Mouse (Mus musculus) MEL (cell line): ENCODE results near the gene Fxyd5. TPM values are rescaled to one million over a fixed set of nuclear protein-coding genes. Genes with fewer than 3 reads are reported as not detected.

ENCODE experiments used
- DNase-seq: peaks from one replicate; pipeline ENCODE4 v3.0.0; 2011; ENCODE audit warnings: low read depth, low spot score
- H3K27ac ChIP-seq: 2 replicates; pipeline ENCODE4 v1.5.1; 2012; ENCODE audit warnings: low read depth, mild to moderate bottlenecking, control low read depth, low read length, moderate library complexity; ENCODE audit not compliant: control insufficient read depth
- H3K27me3 ChIP-seq, 2 experiments: fragments of 150-350 bp in 1 of 2; sonication (generic) in 1 of 2; 2 replicates each; pipeline ENCODE4 v1.6.1; 2012; ENCODE audit warnings: low read length in 2 of 2, mild to moderate bottlenecking in 2 of 2, improper control_type of control experiment in 1 of 2, moderate library complexity in 1 of 2; ENCODE audit not compliant: insufficient read depth in 2 of 2, control insufficient read depth in 1 of 2
- H3K36me3 ChIP-seq, 2 experiments: 2 replicates each; pipeline ENCODE4 v1.6.1; 2012 to 2014; ENCODE audit warnings: low read length in 2 of 2, improper control_type of control experiment in 1 of 2, inconsistent platforms in 1 of 2, mild to moderate bottlenecking in 1 of 2; ENCODE audit not compliant: insufficient read depth in 2 of 2, control insufficient read depth in 1 of 2
- H3K4me1 ChIP-seq, 2 experiments: fragments of 150-350 bp in 1 of 2; sonication (generic) in 1 of 2; 2 replicates each; pipeline ENCODE4 v1.6.1; 2012; ENCODE audit warnings: low read length in 2 of 2, improper control_type of control experiment in 1 of 2, mild to moderate bottlenecking in 1 of 2; ENCODE audit not compliant: insufficient read depth in 2 of 2, control insufficient read depth in 1 of 2
- H3K4me3 ChIP-seq, 2 experiments: fragments of 150-350 bp in 1 of 2; sonication (generic) in 1 of 2; 2 replicates each; pipeline ENCODE4 v1.5.1; 2012; ENCODE audit warnings: low read depth in 2 of 2, low read length in 2 of 2, mild to moderate bottlenecking in 2 of 2, moderate library complexity in 2 of 2, control low read depth in 1 of 2, improper control_type of control experiment in 1 of 2; ENCODE audit not compliant: control insufficient read depth in 1 of 2, insufficient read depth in 1 of 2
- H3K79me2 ChIP-seq: 2 replicates; pipeline ENCODE4 v1.6.1; 2012; ENCODE audit warnings: mild to moderate bottlenecking, low read length, moderate library complexity; ENCODE audit not compliant: control insufficient read depth, poor library complexity, insufficient read depth
- H3K9ac ChIP-seq: 2 replicates; pipeline ENCODE4 v1.6.1; 2012; ENCODE audit warnings: low read depth, mild to moderate bottlenecking, control low read depth, low read length, moderate library complexity; ENCODE audit not compliant: control insufficient read depth, poor library complexity, severe bottlenecking
- H3K9me3 ChIP-seq: fragments of 150-350 bp; sonication (generic); replicated peaks from 2 replicates; pipeline ENCODE4 v1.6.1; 2012; ENCODE audit warnings: mild to moderate bottlenecking, low read length, improper control_type of control experiment, moderate library complexity; ENCODE audit not compliant: insufficient read depth
- CHD2 ChIP-seq: IDR thresholded peaks from 2 replicates; pipeline ENCODE4 v1.6.1; 2011; ENCODE audit warnings: low read length, improper control_type of control experiment
- CTCF ChIP-seq, 3 experiments: IDR thresholded peaks in 2 of 3; conservative IDR thresholded peaks in 1 of 3; 2 replicates each; pipeline ENCODE4 v1.5.1; 2011 to 2012; ENCODE audit warnings: low read length in 3 of 3, low read depth in 2 of 3, mild to moderate bottlenecking in 2 of 3, improper control_type of control experiment in 1 of 3, inconsistent platforms in 1 of 3, mixed read lengths in 1 of 3, moderate library complexity in 1 of 3; ENCODE audit not compliant: control insufficient read depth in 1 of 3, insufficient read depth in 1 of 3, poor library complexity in 1 of 3, severe bottlenecking in 1 of 3
- ELF1 ChIP-seq: IDR thresholded peaks from 2 replicates; pipeline ENCODE4 v1.6.1; 2014; ENCODE audit warnings: low read depth, mild to moderate bottlenecking, inconsistent platforms, low read length, improper control_type of control experiment, moderate library complexity
- GABPA ChIP-seq: IDR thresholded peaks from 2 replicates; pipeline ENCODE4 v1.6.1; 2012; ENCODE audit warnings: low read depth, mild to moderate bottlenecking, inconsistent platforms, low read length, improper control_type of control experiment, moderate library complexity
- JUND ChIP-seq: IDR thresholded peaks from 2 replicates; pipeline ENCODE4 v1.6.1; 2011; ENCODE audit warnings: low read depth, mild to moderate bottlenecking, improper control_type of control experiment, low read length
- MAZ ChIP-seq: IDR thresholded peaks from 2 replicates; pipeline ENCODE4 v1.6.1; 2012; ENCODE audit warnings: low read depth, mild to moderate bottlenecking, inconsistent platforms, low read length, improper control_type of control experiment
- MEF2A ChIP-seq: IDR thresholded peaks from 2 replicates; pipeline ENCODE4 v1.6.1; 2014; ENCODE audit warnings: low read depth, mild to moderate bottlenecking, inconsistent platforms, low read length, improper control_type of control experiment; ENCODE audit not compliant: poor library complexity, insufficient replicate concordance, severe bottlenecking; ENCODE audit errors: extremely low read depth
- POLR2AphosphoS2 ChIP-seq: IDR thresholded peaks from 2 replicates; pipeline ENCODE4 v1.6.1; 2011; ENCODE audit warnings: low read length, improper control_type of control experiment
- POLR2AphosphoS5 ChIP-seq: IDR thresholded peaks from 2 replicates; pipeline ENCODE4 v1.6.1; 2012; ENCODE audit warnings: low read depth, borderline replicate concordance, mild to moderate bottlenecking, inconsistent platforms, low read length, moderate library complexity, mixed read lengths
- RAD21 ChIP-seq: IDR thresholded peaks from 2 replicates; pipeline ENCODE4 v1.6.1; 2011; ENCODE audit warnings: mild to moderate bottlenecking, low read depth, low read length, improper control_type of control experiment
- RCOR1 ChIP-seq: IDR thresholded peaks from 2 replicates; pipeline ENCODE4 v1.6.1; 2012; ENCODE audit warnings: low read depth, mild to moderate bottlenecking, inconsistent platforms, low read length, improper control_type of control experiment
- SIN3A ChIP-seq: IDR thresholded peaks from 2 replicates; pipeline ENCODE4 v1.6.1; 2012; ENCODE audit warnings: low read length, improper control_type of control experiment, inconsistent platforms
- TAL1 ChIP-seq: IDR thresholded peaks from 2 replicates; pipeline ENCODE4 v1.6.1; 2012; ENCODE audit warnings: mild to moderate bottlenecking, inconsistent platforms, low read length, moderate library complexity, mixed read lengths
- TBP ChIP-seq: IDR thresholded peaks from 2 replicates; pipeline ENCODE4 v1.8.0; 2011; ENCODE audit warnings: low read depth, low read length, improper control_type of control experiment
- UBTF ChIP-seq: IDR thresholded peaks from 2 replicates; pipeline ENCODE4 v1.6.1; 2012; ENCODE audit warnings: low read depth, mild to moderate bottlenecking, inconsistent platforms, low read length, improper control_type of control experiment, moderate library complexity, borderline replicate concordance; ENCODE audit not compliant: insufficient read depth
- USF1 ChIP-seq: IDR thresholded peaks from 2 replicates; pipeline ENCODE4 v1.6.1; 2014; ENCODE audit warnings: low read depth, mild to moderate bottlenecking, inconsistent platforms, low read length, improper control_type of control experiment, moderate library complexity
- ZC3H11A ChIP-seq: IDR thresholded peaks from 2 replicates; pipeline ENCODE4 v1.6.1; 2012; ENCODE audit warnings: low read depth, mild to moderate bottlenecking, inconsistent platforms, low read length, improper control_type of control experiment
- ZMIZ1 ChIP-seq: IDR thresholded peaks from 2 replicates; pipeline ENCODE4 v1.6.1; 2012; ENCODE audit warnings: low read depth, mild to moderate bottlenecking, inconsistent platforms, low read length, improper control_type of control experiment, moderate library complexity
- ZNF384 ChIP-seq: IDR thresholded peaks from 2 replicates; pipeline ENCODE4 v1.6.1; 2012; ENCODE audit warnings: low read depth, mild to moderate bottlenecking, inconsistent platforms, low read length, improper control_type of control experiment
- polyA plus RNA-seq, 2 experiments: library from polyadenylated mRNA; stranded (reverse) in 1 of 2; unstranded in 1 of 2; fragments of >175 nt in 1 of 2; fragments of >200 nt in 1 of 2; gene quantifications; 2 replicates each; pipeline versions ENCODE4 v1.2.1 to v1.2.4; 2012; ENCODE audit warnings: low replicate concordance in 2 of 2, low read depth in 1 of 2; ENCODE audit not compliant: insufficient read length in 2 of 2, insufficient read depth in 1 of 2, missing spikeins in 1 of 2
- total RNA-seq: library from RNA; depleted of rRNA; stranded (reverse); fragments of 300-350 nt; gene quantifications from 2 replicates; pipeline ENCODE4 v1.2.3, GENCODE M21; 2012

The Fxyd5 gene
- total and polyA plus RNA-seq, 3 experiments = 39.4 to 57.5 TPM; not detected in 1

GRCm38 (mm10) chr7:31086175-31086755 is 44.0 kb upstream of the Fxyd5 start:
- TF ChIP-seq MEF2A = no peak
- TF ChIP-seq RAD21 = no peak
- no peak for TF ChIP-seq CTCF (IDR thresholded peaks at IDR 0.05 in 2 of 3, conservative IDR thresholded peaks at IDR 0.05 in 1 of 3; ENCODE audit: control insufficient read depth in 1 of 3, insufficient read depth in 1 of 3, low read depth in 2 of 3, low read length in 3 of 3, poor library complexity in 1 of 3, severe bottlenecking in 1 of 3)
- no peak for TF ChIP-seq SIN3A
- TF ChIP-seq TBP = no peak
- TF ChIP-seq RCOR1 = no peak
- TF ChIP-seq USF1 = no peak
- no peak for TF ChIP-seq UBTF
- TF ChIP-seq ZMIZ1 = no peak
- TF ChIP-seq JUND = no peak
- no peak for TF ChIP-seq MAZ
- TF ChIP-seq GABPA = no peak
- no peak for TF ChIP-seq ELF1
- no peak for TF ChIP-seq POLR2AphosphoS5
- no peak for TF ChIP-seq ZC3H11A
- H3K9ac ChIP-seq = no peak overlapping the region
- H3K79me2 ChIP-seq = no peaks in the 10 kb centered on the region
- H3K27ac ChIP-seq = no peak overlapping the region
- no peaks in the 10 kb centered on the region for H3K4me1 ChIP-seq
- no peaks in the 10 kb centered on the region for H3K9me3 ChIP-seq
- peaks cover 3 to 8% of the 10 kb centered on the region in 2 experiments for H3K27me3 ChIP-seq
- DNase-seq = no peak
- H3K36me3 ChIP-seq = no peaks in the 10 kb centered on the region
- H3K4me3 ChIP-seq = no peak overlapping the region

- H3K4me3 ChIP-seq = no peak overlapping the region
- no peaks in the 10 kb centered on the region for H3K9me3 ChIP-seq
- no peaks in the 10 kb centered on the region for H3K36me3 ChIP-seq
- peaks cover 3 to 11% of the 10 kb centered on the region in 2 experiments for H3K27me3 ChIP-seq
- H3K9ac ChIP-seq = no peak overlapping the region
- no peak for TF ChIP-seq RCOR1
- TF ChIP-seq JUND = no peak
- TF ChIP-seq POLR2AphosphoS2 = no peak
- no peak for TF ChIP-seq CHD2
- no peak for TF ChIP-seq RAD21
- TF ChIP-seq ZNF384 = no peak
- no peak for TF ChIP-seq TAL1
- no peak for TF ChIP-seq CTCF (IDR thresholded peaks at IDR 0.05 in 2 of 3, conservative IDR thresholded peaks at IDR 0.05 in 1 of 3; ENCODE audit: control insufficient read depth in 1 of 3, insufficient read depth in 1 of 3, low read depth in 2 of 3, low read length in 3 of 3, poor library complexity in 1 of 3, severe bottlenecking in 1 of 3)
- TF ChIP-seq SIN3A = no peak
- H3K79me2 ChIP-seq = no peaks in the 10 kb centered on the region
- H3K4me1 ChIP-seq = no peaks in the 10 kb centered on the region
- no peak for DNase-seq
- no peak overlapping the region for H3K27ac ChIP-seq
Measured at GRCm38 (mm10) chr7:31085171-31085570, 42.9 kb upstream of the Fxyd5 start.
